Mouse (Mus musculus) lung, adult 18-20 months (tissue): ENCODE measurements around the gene Zfpm1.

Experiments used
- DNase-seq, 2 experiments: peaks; one replicate each; pipeline ENCODE4 v3.0.0; 2022; ENCODE audit warnings: mixed read lengths in 2 of 2

Zfpm1 gene

DNA sequence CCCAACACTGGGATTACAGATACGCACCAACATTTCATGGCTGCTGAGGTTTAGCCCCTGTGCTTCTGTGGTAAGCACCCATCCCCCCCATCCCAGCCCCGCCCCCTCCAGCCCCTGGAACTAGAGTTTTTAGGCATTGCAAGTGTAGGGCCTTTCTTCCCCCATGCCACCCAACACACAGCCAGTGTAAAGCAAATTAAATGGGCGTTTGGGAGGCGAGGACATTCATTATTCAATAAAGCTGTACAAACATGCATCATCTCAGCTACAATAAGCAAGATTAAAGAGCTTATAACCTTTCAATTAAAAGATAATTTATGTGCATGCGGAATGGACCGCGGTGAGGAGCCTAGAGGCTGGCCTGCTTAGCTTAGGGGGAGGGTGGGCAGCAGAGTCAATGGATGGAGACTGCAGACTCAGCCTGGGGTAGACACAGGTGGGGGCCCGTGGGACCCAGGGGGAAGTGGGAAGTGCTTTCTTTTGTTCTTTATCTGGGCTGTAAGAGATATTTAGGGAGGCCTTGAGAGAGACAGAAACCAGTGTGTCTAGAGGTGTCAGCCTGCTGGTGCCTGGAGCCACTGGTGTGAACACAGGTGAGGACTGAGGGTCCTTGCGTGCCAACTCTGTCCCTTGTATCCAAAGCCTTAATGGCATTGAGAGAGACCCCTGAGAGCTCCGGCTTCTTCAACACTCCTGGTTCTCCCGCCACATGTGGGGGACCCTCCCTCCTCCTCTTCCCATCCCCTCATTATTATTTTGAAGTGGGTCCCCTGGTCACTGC is 68.6 kb downstream of the Zfpm1 start:
- DNase-seq: no peak

DNA sequence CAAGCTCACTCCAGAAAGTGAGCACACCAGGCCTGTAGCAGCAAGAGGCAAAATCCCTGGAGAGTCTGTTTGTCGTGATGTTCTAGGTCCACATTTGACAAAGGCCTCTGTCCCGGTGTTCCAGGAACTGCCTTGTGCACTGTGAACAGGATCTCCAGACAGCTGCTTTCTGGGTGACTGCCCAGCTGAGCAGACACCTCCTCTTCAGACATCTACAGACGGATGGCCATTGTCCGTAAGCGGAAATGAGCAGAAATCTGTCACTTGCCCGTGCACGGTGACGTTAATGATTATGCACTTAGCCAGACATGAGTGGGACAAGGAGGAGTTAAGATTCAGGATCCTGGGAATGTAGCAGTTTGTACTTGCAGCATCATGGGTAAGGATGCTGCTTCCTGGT is 72.2 kb downstream of the Zfpm1 start:
- DNase-seq: no peak

GRCm38 (mm10) chr8:122355642-122356606 is 74.0 kb downstream of the Zfpm1 start:
- DNase-seq: peak; percentile 52 to 70

GRCm38 (mm10) chr8:122357202-122357601 is 75.3 kb downstream of the Zfpm1 start:
- DNase-seq: no peak

DNA sequence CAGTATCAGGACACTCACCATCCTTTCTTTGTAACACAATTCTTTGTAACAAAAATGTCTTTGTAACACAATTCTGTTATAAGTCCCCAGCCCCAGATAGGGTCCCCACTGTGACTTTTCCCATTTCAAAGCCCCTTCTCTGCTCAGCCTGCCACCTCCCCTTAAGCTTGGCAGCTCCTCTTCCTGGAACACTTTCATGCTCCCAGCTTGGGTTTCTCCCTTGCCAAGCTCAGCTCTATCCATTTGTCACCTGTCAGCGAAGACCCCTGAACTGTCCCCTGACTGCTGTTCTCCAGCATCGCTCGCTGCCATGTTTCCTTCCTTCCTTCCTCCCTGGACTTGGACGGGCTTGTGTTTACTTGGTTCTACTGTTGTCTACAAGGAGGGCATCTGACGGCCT is 75.7 kb downstream of the Zfpm1 start:
- no peak for DNase-seq

DNA sequence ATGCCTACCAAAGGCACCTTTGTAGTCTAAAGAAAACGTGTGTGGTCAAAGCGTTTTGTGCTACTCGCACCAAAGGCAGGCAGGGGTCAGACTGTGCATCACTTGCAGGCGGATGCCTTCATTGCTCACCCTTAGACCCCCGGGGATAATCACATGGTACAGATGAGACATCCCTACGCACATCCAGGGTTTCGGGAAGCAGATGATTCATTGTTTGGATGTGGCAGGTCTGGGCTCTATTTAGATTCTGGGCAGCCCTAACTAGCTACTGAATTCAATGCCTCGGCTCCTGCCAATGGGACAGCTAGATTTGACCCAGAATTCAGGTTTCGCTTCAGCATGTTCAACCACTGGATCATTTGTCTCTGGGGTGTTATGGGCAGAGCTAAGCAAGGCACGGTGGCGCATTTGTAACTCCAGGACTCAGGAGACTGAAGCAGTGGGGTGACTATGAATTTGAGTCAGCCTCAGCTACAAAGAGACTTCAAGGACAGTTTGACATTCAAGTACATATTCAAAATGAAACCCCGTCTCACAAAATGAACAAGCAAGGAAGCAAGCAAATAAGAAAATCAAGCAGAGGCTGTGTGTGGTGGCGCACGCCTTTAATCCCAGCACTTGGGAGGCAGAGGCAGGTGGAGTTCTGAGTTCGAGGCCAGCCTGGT is 77.3 kb downstream of the Zfpm1 start:
- DNase-seq: no peak

DNA sequence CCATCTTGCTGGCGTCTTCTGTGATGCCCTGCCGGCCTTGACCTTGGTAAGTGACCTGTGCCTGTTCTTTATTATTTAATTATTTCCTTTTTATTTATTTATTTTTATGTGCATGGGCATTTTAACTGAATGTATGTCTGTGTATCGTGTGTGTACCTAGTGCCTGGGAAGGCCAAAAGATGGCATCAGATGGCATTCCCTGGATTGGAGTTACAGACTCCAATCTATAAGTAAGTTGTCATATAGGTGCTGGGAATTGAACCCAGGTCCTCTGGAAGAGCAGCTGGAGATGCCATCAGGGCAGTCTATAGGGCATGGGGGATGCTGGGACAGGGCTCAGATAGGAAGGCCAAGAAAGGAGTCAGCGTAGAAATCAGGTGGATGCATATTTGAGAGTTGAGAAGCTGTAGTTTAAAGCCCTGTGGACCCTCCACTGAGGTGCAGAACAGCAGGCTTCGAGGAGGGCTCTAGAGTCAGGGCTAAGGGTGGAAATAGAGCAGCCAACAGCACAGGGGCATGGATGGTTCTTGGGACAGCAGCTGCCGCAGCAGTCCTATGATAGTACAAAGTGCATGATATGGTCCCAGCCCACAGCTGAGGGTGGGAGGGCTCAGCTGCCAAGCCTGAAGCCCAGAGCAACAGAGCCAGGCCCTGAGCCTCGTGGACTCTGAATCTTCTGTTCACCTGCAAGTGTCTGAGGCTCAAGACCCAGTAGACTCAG is 78.9 kb downstream of the Zfpm1 start, which contains the start of gene Trhr2:
Trhr2 (minus strand) TSS at position 51 of the 721 bp plus-strand sequence.
- no peak for DNase-seq

DNA sequence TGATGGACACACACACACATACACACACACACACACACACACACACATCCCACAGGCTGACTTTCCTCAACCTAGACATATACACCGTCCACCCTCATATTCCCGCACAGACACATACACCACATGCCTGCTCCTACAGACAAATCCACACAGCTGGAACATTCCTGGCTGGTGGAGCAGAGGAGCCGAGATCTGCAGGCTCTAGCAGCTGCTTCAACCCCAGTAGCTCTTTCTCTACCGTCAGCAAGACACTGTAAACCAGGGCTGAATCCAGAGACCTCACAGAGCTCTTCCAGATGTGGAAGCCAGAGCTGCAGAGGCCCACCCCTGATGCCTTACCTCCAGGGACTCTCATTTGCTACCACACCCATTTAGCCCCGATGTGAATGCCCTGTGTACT is 80.3 kb downstream of the Zfpm1 start:
- DNase-seq: no peak

DNA sequence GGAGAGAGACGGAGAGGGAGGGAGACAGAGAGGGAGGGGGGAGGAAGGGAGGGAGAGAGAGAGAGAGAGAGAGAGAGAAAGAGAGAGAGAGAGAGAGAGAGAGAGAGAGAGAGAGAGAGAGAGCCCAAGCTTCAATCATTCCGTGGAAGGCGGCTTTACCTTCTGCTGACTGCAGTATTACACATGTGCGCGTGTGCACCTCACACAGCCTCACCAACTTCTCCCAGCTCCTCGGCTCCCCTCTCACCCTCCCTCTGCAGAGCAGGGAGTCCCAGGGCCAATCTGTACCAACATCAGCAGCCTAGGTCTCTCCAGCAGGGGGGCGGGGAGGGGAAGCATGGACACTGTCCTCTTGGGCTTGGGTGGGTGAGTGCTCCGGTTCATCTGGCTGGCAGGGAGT is 81.0 kb downstream of the Zfpm1 start:
- no peak for DNase-seq

- no peak for DNase-seq
These were observed 86.6 kb downstream of the Zfpm1 start for GRCm38 (mm10) chr8:122368494-122368893.

DNA sequence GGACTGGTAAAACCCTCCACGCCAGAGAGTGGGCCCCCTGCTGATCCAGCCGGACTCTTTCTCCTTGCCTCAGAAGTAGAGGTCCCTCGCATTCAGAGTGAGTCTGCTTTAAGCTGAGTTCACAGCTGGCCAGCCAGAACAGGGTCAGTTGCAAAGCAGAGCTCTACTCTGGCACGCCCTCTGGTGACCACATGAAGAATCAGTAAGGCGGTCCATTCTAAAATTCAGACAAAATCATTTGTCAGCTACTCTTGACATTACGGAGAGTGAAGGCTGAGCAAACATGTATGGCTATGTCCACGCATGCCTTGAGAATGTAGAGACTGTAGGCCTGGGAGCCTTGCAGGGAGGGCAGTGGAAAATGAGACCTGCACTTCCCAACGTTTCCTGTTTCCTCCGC is 87.7 kb downstream of the Zfpm1 start:
- DNase-seq: peak; percentile 69 to 81

DNA sequence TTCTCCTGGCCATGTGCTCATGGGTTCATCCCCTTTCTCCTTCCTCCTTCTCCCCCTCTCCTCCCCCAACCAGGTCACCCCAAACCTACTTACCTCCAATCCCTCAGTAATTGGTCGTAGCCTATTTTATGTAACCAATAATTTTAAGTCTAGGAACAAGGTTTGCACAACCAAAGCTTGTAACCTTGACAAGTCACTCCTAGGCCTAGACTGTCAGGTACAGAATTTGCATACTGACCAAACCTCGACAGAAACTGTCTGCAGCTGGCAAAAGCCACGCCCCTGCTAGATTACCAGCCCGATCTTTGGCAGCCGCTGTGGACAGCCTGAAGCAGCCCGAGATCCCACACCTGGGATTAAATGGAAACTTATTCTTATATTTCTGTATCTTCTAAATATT is 89.8 kb downstream of the Zfpm1 start:
- DNase-seq: no peak

DNA sequence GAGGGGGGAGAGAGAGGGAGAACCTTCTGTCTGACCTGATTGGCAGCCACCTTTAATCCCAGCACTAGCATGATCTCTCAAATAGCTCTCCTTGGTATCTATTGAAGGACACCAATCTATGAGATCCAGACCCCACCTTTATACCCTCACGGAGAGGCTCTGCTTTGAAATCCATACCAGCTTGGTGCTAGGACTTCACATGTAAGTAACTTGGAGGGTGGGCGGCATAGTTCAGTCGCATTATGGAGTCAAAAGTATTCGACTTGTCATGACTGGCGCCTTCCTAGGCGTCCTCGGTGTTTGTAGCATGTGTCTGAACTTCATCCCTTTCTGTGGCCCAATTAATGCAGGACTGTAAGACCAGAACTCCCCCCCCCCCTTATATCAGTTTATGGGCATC is 93.4 kb downstream of the Zfpm1 start:
- no peak for DNase-seq

GRCm38 (mm10) chr8:122375751-122376364 is 93.9 kb downstream of the Zfpm1 start:
- no peak for DNase-seq

DNA sequence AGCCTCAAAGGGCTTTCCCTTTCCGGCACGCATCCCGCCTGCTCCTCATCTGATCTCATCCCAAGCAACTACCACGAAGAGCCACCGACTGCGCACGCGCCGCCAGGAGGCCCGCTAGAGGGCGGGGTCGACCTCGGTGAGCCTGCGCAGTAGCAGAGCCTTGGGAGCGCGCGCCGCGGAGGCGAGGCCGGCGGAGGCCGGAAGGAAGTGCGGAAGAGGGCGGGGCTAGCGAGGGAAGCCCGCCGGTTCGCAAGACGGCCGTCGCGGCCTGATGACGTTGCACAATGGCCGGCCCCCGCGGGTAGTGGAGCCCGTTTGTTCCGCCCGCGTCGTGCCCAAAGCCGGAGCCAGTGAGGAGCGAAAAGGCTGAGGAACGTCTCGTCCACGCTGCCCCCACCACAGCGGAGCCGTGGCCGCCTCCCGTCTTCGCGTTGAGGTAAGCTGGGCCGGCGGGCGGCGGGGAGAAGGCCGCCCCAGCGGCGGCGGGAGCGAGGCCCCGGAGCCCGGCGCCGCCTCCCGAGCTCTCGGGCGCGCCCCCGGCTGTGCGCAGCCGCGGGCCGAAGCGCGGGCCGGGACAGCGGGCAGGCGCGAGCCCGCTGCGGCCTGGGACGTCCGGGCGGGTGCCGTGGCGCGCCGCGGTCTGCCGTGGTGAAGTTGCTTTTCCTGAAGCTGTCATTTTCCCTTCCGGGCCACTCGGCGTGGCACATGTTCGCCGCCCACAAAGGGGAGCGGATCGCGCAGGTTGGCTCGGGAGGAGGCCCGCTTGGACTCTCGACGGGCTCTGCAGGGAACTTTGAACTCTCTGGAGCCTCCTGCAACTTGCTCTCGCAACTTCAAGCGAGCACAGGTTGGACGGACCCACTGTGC is 94.7 kb downstream of the Zfpm1 start, which contains the start of gene Zc3h18:
Zc3h18 (plus strand) TSS at position 245 of the 867 bp plus-strand sequence.
- DNase-seq: peak; percentile 99

- no peak for DNase-seq
These were observed 101.1 kb downstream of the Zfpm1 start for GRCm38 (mm10) chr8:122383039-122383438.
